Mouse (Mus musculus) ES-Bruce4 (cell line): Measurements from ENCODE around the gene Ccdc63.

Experiments
- CTCF ChIP-seq: IDR thresholded peaks from one replicate; pipeline ENCODE4 v1.8.1; 2011; ENCODE audit warnings: low read depth, low read length
- EP300 ChIP-seq: IDR thresholded peaks from 2 replicates; pipeline ENCODE4 v1.6.1; 2011; ENCODE audit warnings: low read depth, low read length; ENCODE audit not compliant: insufficient read depth
- POLR2A ChIP-seq: IDR thresholded peaks from one replicate; pipeline ENCODE4 v1.8.1; 2011; ENCODE audit warnings: low read length; ENCODE audit not compliant: insufficient read depth

- TF ChIP-seq EP300 = no peak
- TF ChIP-seq CTCF = no peak
- TF ChIP-seq POLR2A = no peak
These were observed 7.6 kb downstream of the Ccdc63 start for GRCm38 (mm10) chr5:122133050-122133389.
